Mouse (Mus musculus): ENCODE results near the gene Sec16a.

- no peak for TF ChIP-seq POLR2A (IDR thresholded peaks at IDR 0.05; ENCODE audit: borderline replicate concordance, extremely low read depth, low read depth, low read length)
- TF ChIP-seq CTCF (IDR thresholded peaks at IDR 0.05; ENCODE audit: insufficient read depth, low read length): no peak
Observed at GRCm38 (mm10) chr2:26487322-26488021, 42.5 kb upstream of the Sec16a start.
